ENCODE assay signal across 22 mouse cellular contexts in genomic region chr9:77818858-77819257, GRCm38 (mm10).
A peak's percentile ranks its signal among the peaks of the same experiment; 100 is the strongest.
DNase-seq lines count a peak whose midpoint lies in the region; ATAC-seq and TF ChIP-seq lines count a peak whose summit lies in the region.
"Had no signal": no experiment of that assay in that cellular context is flagged by ENCODE, and none has a peak within 500 bp of the region (broad histone marks: within the 10 kb centered on the region; RNA-seq: fewer than 3 reads in every experiment).

No protein-coding gene starts in this region.

- no peaks in the 10 kb centered on the region for H3K9me3 ChIP-seq in kidney, postnatal 0 days (replicated peaks; ENCODE audit: low read length)
- H3K9me3 ChIP-seq: embryonic facial prominence, embryonic 15.5 days; hindbrain, embryonic 12.5 days; lung, embryonic 15.5 days had no signal

- WGBS in kidney, postnatal 0 days: 31% methylated on average over 7 of the region's 7 CpGs
- 51% methylated on average over 7 of the region's 7 CpGs for WGBS in kidney, adult 2 months

- no peak overlapping the region for H3K9ac ChIP-seq in kidney, postnatal 0 days (ENCODE audit: low read depth, low read length)
- H3K9ac ChIP-seq: embryonic facial prominence, embryonic 15.5 days; hindbrain, embryonic 12.5 days; liver, embryonic 14.5 days; lung, embryonic 15.5 days had no signal

- no peaks in the 10 kb centered on the region for H3K4me1 ChIP-seq in kidney, postnatal 0 days (replicated peaks; ENCODE audit: insufficient read depth, low read length)
- no peaks in the 10 kb centered on the region for H3K4me1 ChIP-seq in kidney, adult 2 months (ENCODE audit: control insufficient read depth, insufficient read depth, low read length)
- H3K4me1 ChIP-seq: embryonic facial prominence, embryonic 15.5 days; hindbrain, embryonic 12.5 days; lung, embryonic 15.5 days had no signal

- peak overlapping the region; percentile 13; the same call in 1 of the 2 replicates for H3K27ac ChIP-seq in gastrocnemius, adult 2 months
- no peak overlapping the region for H3K27ac ChIP-seq in kidney, postnatal 0 days
- H3K27ac ChIP-seq in kidney, adult 2 months (ENCODE audit: insufficient read depth, low read depth, low read length): no peak overlapping the region
- H3K27ac ChIP-seq: embryonic facial prominence, embryonic 15.5 days; hindbrain, embryonic 12.5 days; liver, embryonic 14.5 days; lung, embryonic 15.5 days; macrophage had no signal

- no peaks in the 10 kb centered on the region for H3K27me3 ChIP-seq in kidney, postnatal 0 days (ENCODE audit: insufficient read depth, low read length)
- H3K27me3 ChIP-seq in kidney, adult 2 months (replicated peaks; ENCODE audit: control insufficient read depth, insufficient read depth, low read length): no peaks in the 10 kb centered on the region
- H3K27me3 ChIP-seq: embryonic facial prominence, embryonic 15.5 days; hindbrain, embryonic 12.5 days; lung, embryonic 15.5 days had no signal

- H3K4me2 ChIP-seq in kidney, postnatal 0 days (ENCODE audit: low read length): no peak overlapping the region
- H3K4me2 ChIP-seq: embryonic facial prominence, embryonic 15.5 days; hindbrain, embryonic 12.5 days; lung, embryonic 15.5 days had no signal

- H3K36me3 ChIP-seq in kidney, postnatal 0 days (ENCODE audit: insufficient read depth, low read length): no peaks in the 10 kb centered on the region
- no peaks in the 10 kb centered on the region for H3K36me3 ChIP-seq in kidney, adult 2 months (ENCODE audit: control insufficient read depth, insufficient read depth, low read length)
- H3K36me3 ChIP-seq: embryonic facial prominence, embryonic 15.5 days; hindbrain, embryonic 12.5 days; lung, embryonic 15.5 days had no signal

- no peak for ATAC-seq in kidney, postnatal 0 days (replicated peaks; ENCODE audit: low FRiP score, low read depth)
- peak; percentile 74 for ATAC-seq in megakaryocyte progenitor cell, adult 5-6 weeks (replicated peaks; ENCODE audit: poor library complexity)
- ATAC-seq: activated CD4-positive, CD25-positive, alpha-beta regulatory T cell, adult 4 months; forebrain, embryonic 16.5 days had no signal

- TF ChIP-seq POLR2A in kidney, adult 2 months (IDR thresholded peaks at IDR 0.05; ENCODE audit: low read depth, low read length): no peak

- TF ChIP-seq CTCF in gastrocnemius, adult 2 months (IDR thresholded peaks at IDR 0.05): no peak
- no peak for TF ChIP-seq CTCF in kidney, postnatal 0 days (IDR thresholded peaks at IDR 0.05; ENCODE audit: low read depth)
- TF ChIP-seq CTCF in kidney, adult 2 months (conservative IDR thresholded peaks at IDR 0.05; ENCODE audit: insufficient read depth, insufficient read length, low read depth, low read length): no peak

- intact Hi-C loops in gastrocnemius, adult 2 months (cut with DNase I): no loop called here
- intact Hi-C loops in left cerebral cortex, postnatal 4 days (cut with DNase I): no loop called here

- no peak for DNase-seq in gastrocnemius, adult 2 months
- no peak for DNase-seq in gastrocnemius, postnatal 10 days
- DNase-seq in kidney, postnatal 0 days (ENCODE audit: low spot score): peak; percentile 77
- no peak for DNase-seq in kidney, adult 2 months
- DNase-seq in retina, postnatal 7 days (ENCODE audit: low read depth, low spot score): peak; percentile 90
- no peak for DNase-seq in cerebellum, postnatal 10 days
- no peak for DNase-seq in left cerebral cortex, postnatal 4 days
- DNase-seq: adrenal gland, postnatal 36 days; cerebellum, adult 2 months; heart, postnatal 10 days; kidney, adult 18-20 months; right cerebral cortex, postnatal 14 days; spleen, adult 18-20 months; thymus, postnatal 36 days had no signal

- no peak overlapping the region for H3K4me3 ChIP-seq in gastrocnemius, adult 2 months
- H3K4me3 ChIP-seq in kidney, postnatal 0 days (replicated peaks; ENCODE audit: low read depth, low read length): no peak overlapping the region
- no peak overlapping the region for H3K4me3 ChIP-seq in kidney, adult 2 months (ENCODE audit: insufficient read depth, low read depth, low read length)
- H3K4me3 ChIP-seq: embryonic facial prominence, embryonic 15.5 days; hindbrain, embryonic 12.5 days; lung, embryonic 15.5 days had no signal

Comparison
In these comparisons a context has a peak if more than half of its experiments do, and no peak if none do; other contexts are left out.
1. DNase-seq: peak in kidney, postnatal 0 days (single experiment) and retina, postnatal 7 days (single experiment); none in gastrocnemius, adult 2 months (single experiment), gastrocnemius, postnatal 10 days (single experiment), kidney, adult 2 months (single experiment), cerebellum, postnatal 10 days (0 of 2) and left cerebral cortex, postnatal 4 days (single experiment).